Mouse (Mus musculus) small intestine, adult 2 months (tissue): ENCODE data around the gene Pfkfb3.

ENCODE experiments used
- CTCF ChIP-seq: fragments of 200-500 bp; IDR thresholded peaks from 2 replicates; pipeline ENCODE4 v1.5.1; 2012; ENCODE audit warnings: low read depth, mild to moderate bottlenecking, control low read depth, inconsistent platforms, low read length, moderate library complexity, mixed read lengths; ENCODE audit not compliant: insufficient replicate concordance, insufficient read length; ENCODE audit errors: extremely low read depth
- POLR2A ChIP-seq: fragments of 200-500 bp; IDR thresholded peaks from 2 replicates; pipeline ENCODE4 v1.6.1; 2012; ENCODE audit warnings: low read depth, mild to moderate bottlenecking, control low read depth, inconsistent platforms, low read length, moderate library complexity

- TF ChIP-seq POLR2A: no peak
- TF ChIP-seq CTCF: no peak
These were observed 50.1 kb downstream of the Pfkfb3 start for GRCm38 (mm10) chr2:11503736-11504135.
